Mouse (Mus musculus) heart, postnatal 25 days (tissue): ENCODE data around the gene Unc5a. TPM values are rescaled to one million over a fixed set of nuclear protein-coding genes. Genes with fewer than 3 reads are reported as not detected.

Experiments used
- DNase-seq: peaks from one replicate; pipeline ENCODE4 v3.0.0; 2022; ENCODE audit warnings: low spot score
- intact Hi-C: fragments of 180-260 bp; cut with DNase I; formaldehyde crosslinking; loops from one replicate; pipeline ENCODE4 v1.15.1; 2025
- total RNA-seq, 2 experiments: library from RNA; stranded (reverse); gene quantifications; 2 replicates each; pipeline ENCODE4 v1.2.3; 2021

The Unc5a gene
- 1 to 10 TPM in 1 of 2 experiments, under 1 TPM in 1; 0.73 to 1.1 TPM for total RNA-seq

GRCm38 (mm10) chr13:54948531-54949493, at the start of gene Unc5a:
TSS of gene Unc5a (plus strand) at chr13:54949411.
- no peak for DNase-seq
- intact Hi-C loops, result no loop called here

- intact Hi-C loops, result no loop called here
These were observed 37.2 kb upstream of the Unc5a start for GRCm38 (mm10) chr13:54912053-54912452.

GRCm38 (mm10) chr13:54912894-54913621, 36.2 kb upstream of the Unc5a start:
- intact Hi-C loops, result no loop called here

More at GRCm38 (mm10) chr13:54912053-54912452, 37.2 kb upstream of the Unc5a start:
- no peak for DNase-seq

GRCm38 (mm10) chr13:54916644-54917043, 32.6 kb upstream of the Unc5a start:
- no peak for DNase-seq
- intact Hi-C loops, result no loop called here

More at GRCm38 (mm10) chr13:54912894-54913621, 36.2 kb upstream of the Unc5a start:
- no peak for DNase-seq

- intact Hi-C loops, result no loop called here
- no peak for DNase-seq
These were observed 30.3 kb upstream of the Unc5a start for GRCm38 (mm10) chr13:54918910-54919309.

- no peak for DNase-seq
- intact Hi-C loops, result no loop called here
These were observed 29.5 kb upstream of the Unc5a start for GRCm38 (mm10) chr13:54919666-54920065.

- intact Hi-C loops, result no loop called here
- DNase-seq, result no peak
These were observed 27.5 kb upstream of the Unc5a start for GRCm38 (mm10) chr13:54921700-54922099.

GRCm38 (mm10) chr13:54923705-54924104, 25.5 kb upstream of the Unc5a start:
- intact Hi-C loops, result no loop called here
- no peak for DNase-seq

- intact Hi-C loops, result no loop called here
These were observed 23.7 kb upstream of the Unc5a start for GRCm38 (mm10) chr13:54925466-54925865.

GRCm38 (mm10) chr13:54926654-54927053, 22.6 kb upstream of the Unc5a start:
- no peak for DNase-seq

More at GRCm38 (mm10) chr13:54925466-54925865, 23.7 kb upstream of the Unc5a start:
- DNase-seq, result no peak

GRCm38 (mm10) chr13:54930123-54930522, 19.1 kb upstream of the Unc5a start:
- DNase-seq, result no peak
- intact Hi-C loops, result no loop called here

More at GRCm38 (mm10) chr13:54926654-54927053, 22.6 kb upstream of the Unc5a start:
- intact Hi-C loops, result no loop called here

- intact Hi-C loops, result no loop called here
- DNase-seq, result no peak
These were observed 14.3 kb upstream of the Unc5a start for GRCm38 (mm10) chr13:54934873-54935272.

GRCm38 (mm10) chr13:54936173-54936572, 13.0 kb upstream of the Unc5a start:
- DNase-seq, result no peak
- intact Hi-C loops, result no loop called here

GRCm38 (mm10) chr13:54937885-54938284, 11.3 kb upstream of the Unc5a start:
- no peak for DNase-seq
- intact Hi-C loops, result no loop called here

- intact Hi-C loops, result no loop called here
- no peak for DNase-seq
These were observed 10.7 kb upstream of the Unc5a start for GRCm38 (mm10) chr13:54938493-54938892.

GRCm38 (mm10) chr13:54944411-54945157, 4.6 kb upstream of the Unc5a start:
- intact Hi-C loops, result no loop called here
- DNase-seq, result no peak

GRCm38 (mm10) chr13:54945332-54945731, 3.9 kb upstream of the Unc5a start:
- DNase-seq, result no peak
- intact Hi-C loops, result no loop called here

GRCm38 (mm10) chr13:54946406-54946805, 2.8 kb upstream of the Unc5a start:
- intact Hi-C loops, result no loop called here
- no peak for DNase-seq

- no peak for DNase-seq
- intact Hi-C loops, result no loop called here
These were observed 381 bp downstream of the Unc5a start for GRCm38 (mm10) chr13:54949592-54949991.

- no peak for DNase-seq
- intact Hi-C loops, result no loop called here
These were observed 920 bp downstream of the Unc5a start for GRCm38 (mm10) chr13:54950131-54950530.
